Mouse (Mus musculus): ENCODE measurements around the gene Sco1. TPM values are rescaled to one million over a fixed set of nuclear protein-coding genes. Genes with fewer than 3 reads are reported as not detected.

Sco1 gene
- total RNA-seq, 4 experiments from 2014 or later = 10.2 to 15.0 (median 11.0) TPM

GRCm38 (mm10) chr11:67114261-67114660, 61.8 kb downstream of the Sco1 start:
- DNase-seq (ENCODE audit: low spot score in 2 of 2) = no peak

- DNase-seq (ENCODE audit: low spot score in 2 of 2) = no peak
Observed at GRCm38 (mm10) chr11:67114901-67115300, 62.4 kb downstream of the Sco1 start.

Small RNA genes lying within 50 kb of the gene (microRNA-seq; reads per million reads assigned to microRNA genes)
- 0 reads per million in 2 experiments for gene Mir6923

Other genes starting within 250 kb of the Sco1 start
- gene Pirt, start 140.7 kb upstream of the Sco1 start, total RNA-seq (2022) = under 1 TPM; 0.21 to 0.33 (median 0.25) TPM
- gene Tmem238l, start 96.0 kb upstream of the Sco1 start, total RNA-seq (2022) = not detected
- 1 to 10 TPM in 3 of 4 experiments, under 1 TPM in 1; 0.67 to 1.2 (median 1.1) TPM for gene Tmem220, start 27.5 kb upstream of the Sco1 start, total RNA-seq (2022)
- gene Adprm, start 76 bp upstream of the Sco1 start, total RNA-seq (2022) = 10 to 100 TPM; 24.6 to 30.2 (median 28.9) TPM
- gene Myh3, start 25.6 kb downstream of the Sco1 start, total RNA-seq (2022) = 1 to 10 TPM; 3.4 to 6.9 (median 5.3) TPM
- 1 to 10 TPM in 2 of 4 experiments, under 1 TPM in 2; 0.67 to 1.4 (median 0.99) TPM for gene Myh2, start 118.4 kb downstream of the Sco1 start, total RNA-seq (2022)
- under 1 TPM; 0.35 to 0.89 (median 0.65) TPM for gene Myh1, start 147.4 kb downstream of the Sco1 start, total RNA-seq (2022)
- gene Myh4, start 185.4 kb downstream of the Sco1 start, total RNA-seq (2022) = 1 to 10 TPM in 3 of 4 experiments, under 1 TPM in 1; 0.28 to 9.3 (median 5.5) TPM
- under 1 TPM; 0.27 to 0.39 (median 0.34) TPM for gene Myh8, start 224.5 kb downstream of the Sco1 start, total RNA-seq (2022)

Measured in left cerebral cortex, adult 8-10 months (tissue).